Mouse (Mus musculus) embryonic facial prominence, embryonic 12.5 days (tissue): ENCODE measurements around the gene Rhox2b. TPM values are rescaled to one million over a fixed set of nuclear protein-coding genes. Genes with fewer than 3 reads are reported as not detected.
"Not testable (repeated sequence)": the region's sequence is repeated elsewhere in the genome, so short reads cannot be mapped to it uniquely, and the experiment has no call there.

Experiments
- ATAC-seq: fragments of 200-750 bp; cut with Nextera tagmentation; 2 replicates; pipeline ENCODE4 v1.8.0; 2017; ENCODE audit not compliant: insufficient number of reproducible peaks, insufficient read depth, low FRiP score, low TSS enrichment
- H3K27ac ChIP-seq: fragments of 300-500 bp; sonication (generic); 2 replicates; pipeline ENCODE4 v1.5.1; 2016; ENCODE audit warnings: mild to moderate bottlenecking
- H3K27me3 ChIP-seq: fragments of 300-500 bp; sonication (generic); 2 replicates; pipeline ENCODE4 v1.6.1; 2016; ENCODE audit warnings: mild to moderate bottlenecking, moderate library complexity
- H3K36me3 ChIP-seq: fragments of 300-500 bp; sonication (generic); 2 replicates; pipeline ENCODE4 v1.6.1; 2016; ENCODE audit warnings: mild to moderate bottlenecking
- H3K4me1 ChIP-seq: fragments of 300-500 bp; sonication (generic); 2 replicates; pipeline ENCODE4 v1.6.1; 2016
- H3K4me2 ChIP-seq: fragments of 300-500 bp; sonication (generic); replicated peaks from 2 replicates; pipeline ENCODE4 v1.6.1; 2016; ENCODE audit warnings: mild to moderate bottlenecking, moderate library complexity
- H3K4me3 ChIP-seq: fragments of 300-500 bp; sonication (generic); 2 replicates; pipeline ENCODE4 v1.5.1; 2016; ENCODE audit warnings: mild to moderate bottlenecking
- H3K9ac ChIP-seq: fragments of 300-500 bp; sonication (generic); 2 replicates; pipeline ENCODE4 v1.6.1; 2016; ENCODE audit warnings: mild to moderate bottlenecking, moderate library complexity
- H3K9me3 ChIP-seq: fragments of 300-500 bp; sonication (generic); 2 replicates; pipeline ENCODE4 v1.6.1; 2016; ENCODE audit warnings: mild to moderate bottlenecking, moderate library complexity
- WGBS: fragments of 180-500 bp; shearing (Covaris S2); methylation state at CpG from one replicate; pipeline ENCODE4 v1.1.7; 2016; 5-methylcytosine and 5-hydroxymethylcytosine counted together
- polyA plus RNA-seq: library from polyadenylated mRNA; unstranded; fragments of >200 nt; fragmentation: Nextera tagmentation; extraction: Ambion mirVana; gene quantifications from 2 replicates; pipeline ENCODE4 v1.2.1, GENCODE M21; 2016

The Rhox2b gene
- polyA plus RNA-seq, result not detected in 2 replicates

GRCm38 (mm10) chrX:37411767-37412166 is at the start of gene Rhox2b:
TSS of gene Rhox2b (plus strand) at chrX:37412067.
- not testable (repeated sequence) for ATAC-seq, H3K4me3 ChIP-seq, H3K9me3 ChIP-seq, H3K27ac ChIP-seq, H3K9ac ChIP-seq, H3K4me2 ChIP-seq, H3K36me3 ChIP-seq, H3K27me3 ChIP-seq, H3K4me1 ChIP-seq
- WGBS, result no CpG with 5 or more reads among the region's 9 CpGs

DNA sequence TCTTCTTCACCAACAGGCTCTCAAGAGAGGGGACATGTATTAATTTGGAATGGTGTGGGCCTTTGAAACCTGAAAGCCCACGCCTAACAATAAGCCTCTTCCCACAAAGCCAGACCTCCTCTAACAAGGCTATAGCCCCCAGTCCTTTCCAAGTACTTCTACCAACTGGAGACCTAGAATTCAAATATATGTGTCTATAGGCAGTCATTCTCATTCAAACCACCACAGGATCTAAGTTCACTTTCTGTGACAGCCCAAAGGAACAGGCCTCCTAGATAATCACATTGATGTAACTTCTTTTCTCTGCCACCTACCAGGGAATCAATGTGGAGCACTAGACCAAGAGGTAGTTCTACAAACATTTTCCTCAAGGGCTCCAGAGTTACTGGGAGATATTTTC is 32.1 kb upstream of the Rhox2b start, which contains the start of gene Rhox3a2:
Rhox3a2 (plus strand) TSS at position 301 of the 400 bp plus-strand sequence.
- H3K4me1 ChIP-seq, H3K27ac ChIP-seq, H3K4me3 ChIP-seq, H3K27me3 ChIP-seq, ATAC-seq, H3K4me2 ChIP-seq, H3K36me3 ChIP-seq, H3K9me3 ChIP-seq, H3K9ac ChIP-seq: not testable (repeated sequence)
- no CpG with 5 or more reads among the region's 1 CpGs for WGBS

DNA sequence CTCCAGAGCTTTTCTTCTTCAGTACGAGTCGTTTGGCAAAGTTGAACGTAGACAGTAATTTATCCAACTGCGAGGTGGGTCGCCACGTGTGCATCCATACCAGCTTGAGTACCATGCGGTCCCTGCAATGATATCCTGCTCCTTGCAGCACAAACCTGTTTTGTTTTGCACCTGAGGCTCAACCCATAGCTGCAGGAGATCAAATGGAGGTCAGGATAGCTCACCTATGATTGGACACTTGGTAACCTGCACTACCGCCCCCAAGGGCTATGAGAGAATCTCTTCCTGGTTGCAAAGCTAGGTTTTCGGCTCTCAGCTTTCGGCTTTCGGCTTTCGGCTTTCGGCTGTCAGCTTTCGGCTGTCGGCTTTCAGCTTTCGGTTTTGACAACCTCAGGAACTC is 21.3 kb upstream of the Rhox2b start, which contains the start of gene Rhox4a2:
Rhox4a2 (plus strand) TSS at position 301 of the 400 bp plus-strand sequence.
- not testable (repeated sequence) for H3K9ac ChIP-seq, ATAC-seq, H3K4me1 ChIP-seq, H3K4me2 ChIP-seq, H3K27me3 ChIP-seq, H3K27ac ChIP-seq, H3K36me3 ChIP-seq, H3K9me3 ChIP-seq, H3K4me3 ChIP-seq
- WGBS, result 90% methylated on average over 9 of the region's 16 CpGs

- H3K36me3 ChIP-seq, H3K4me3 ChIP-seq, H3K4me1 ChIP-seq, H3K27me3 ChIP-seq, H3K4me2 ChIP-seq, ATAC-seq, H3K9ac ChIP-seq, H3K9me3 ChIP-seq, H3K27ac ChIP-seq: not testable (repeated sequence)
- 88% methylated on average over 14 of the region's 15 CpGs for WGBS
Measured at GRCm38 (mm10) chrX:37432194-37432593, 20.3 kb downstream of the Rhox2b start, which contains the start of gene Rhox4b. TSS of gene Rhox4b (plus strand) at chrX:37432494.

DNA sequence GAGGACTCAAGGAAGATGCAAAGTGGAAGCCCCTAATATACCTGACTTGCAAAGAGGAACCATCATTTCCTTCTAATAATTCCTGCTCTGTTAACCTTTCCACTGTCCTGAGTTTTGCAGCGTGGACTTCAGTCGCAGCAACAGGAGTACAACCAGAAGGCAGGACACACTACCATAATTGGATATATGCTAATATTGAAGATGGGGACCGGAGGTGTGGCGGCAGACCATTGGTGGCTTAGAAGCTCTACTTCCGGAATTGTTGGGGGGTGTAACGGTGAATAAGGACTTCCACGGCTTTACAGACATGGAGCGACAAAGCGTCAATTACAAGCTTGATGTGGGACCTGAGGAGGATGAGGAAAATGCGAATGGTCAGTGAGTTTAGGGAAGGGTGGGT is 41.5 kb downstream of the Rhox2b start, which contains the start of gene Rhox2c:
Rhox2c (plus strand) TSS at position 301 of the 400 bp plus-strand sequence.
- not testable (repeated sequence) for H3K27ac ChIP-seq, ATAC-seq
- 96% methylated on average over 7 of the region's 10 CpGs for WGBS

GRCm38 (mm10) chrX:37458285-37458684 is 46.4 kb downstream of the Rhox2b start, which contains the start of gene Rhox3c:
TSS of gene Rhox3c (plus strand) at chrX:37458585.
- WGBS, result 89% methylated on average over 3 of the region's 4 CpGs
- not testable (repeated sequence) for ATAC-seq, H3K9me3 ChIP-seq, H3K9ac ChIP-seq, H3K4me2 ChIP-seq, H3K27ac ChIP-seq, H3K27me3 ChIP-seq, H3K36me3 ChIP-seq, H3K4me3 ChIP-seq, H3K4me1 ChIP-seq

More for the DNA sequence above, 41.5 kb downstream of the Rhox2b start, which contains the start of gene Rhox2c:
- H3K4me2 ChIP-seq, H3K9ac ChIP-seq, H3K9me3 ChIP-seq, H3K4me3 ChIP-seq, H3K36me3 ChIP-seq, H3K27me3 ChIP-seq, H3K4me1 ChIP-seq: not testable (repeated sequence)

Other genes with a start within 250 kb of the Rhox2b start
- gene Akap14, start 243.2 kb upstream of the Rhox2b start, polyA plus RNA-seq, result 0.09 TPM in 1 of 2 replicates, not detected in the other
- 390 and 436 TPM in 2 replicates for gene Ndufa1, start 220.9 kb upstream of the Rhox2b start, polyA plus RNA-seq
- 14.6 and 15.1 TPM in 2 replicates for gene Rnf113a1, start 220.8 kb upstream of the Rhox2b start, polyA plus RNA-seq
- gene Gm9, start 201.0 kb upstream of the Rhox2b start, polyA plus RNA-seq, result not detected in 2 replicates
- not detected in 2 replicates for gene Rhox1, start 189.8 kb upstream of the Rhox2b start, polyA plus RNA-seq
- gene Rhox2a, start 167.1 kb upstream of the Rhox2b start, polyA plus RNA-seq, result 0.38 TPM in 1 of 2 replicates, not detected in the other
- not detected in 2 replicates for gene Rhox3a, start 162.1 kb upstream of the Rhox2b start, polyA plus RNA-seq
- gene Rhox4a, start 146.7 kb upstream of the Rhox2b start, polyA plus RNA-seq, result not detected in 2 replicates
- gene Rhox3a2, start 32.0 kb upstream of the Rhox2b start, polyA plus RNA-seq, result not detected in 2 replicates
- gene Rhox4a2, start 21.2 kb upstream of the Rhox2b start, polyA plus RNA-seq, result 1.5 and 2.3 TPM in 2 replicates
- gene Rhox4b, start 20.4 kb downstream of the Rhox2b start, polyA plus RNA-seq, result 0.34 and 1.0 TPM in 2 replicates
- 0.88 and 1.0 TPM in 2 replicates for gene Rhox2c, start 41.6 kb downstream of the Rhox2b start, polyA plus RNA-seq
- not detected in 2 replicates for gene Rhox3c, start 46.5 kb downstream of the Rhox2b start, polyA plus RNA-seq
- not detected in 2 replicates for gene Rhox4c, start 68.3 kb downstream of the Rhox2b start, polyA plus RNA-seq
- not detected in 2 replicates for gene Rhox2d, start 81.4 kb downstream of the Rhox2b start, polyA plus RNA-seq
- not detected in 2 replicates for gene Rhox4d, start 102.3 kb downstream of the Rhox2b start, polyA plus RNA-seq
- gene Rhox2e, start 118.4 kb downstream of the Rhox2b start, polyA plus RNA-seq, result not detected in 2 replicates
- gene Rhox3e, start 130.0 kb downstream of the Rhox2b start, polyA plus RNA-seq, result not detected in 2 replicates
- not detected in 2 replicates for gene Rhox4e, start 145.3 kb downstream of the Rhox2b start, polyA plus RNA-seq
- 0.55 TPM in 1 of 2 replicates, not detected in the other for gene Rhox2f, start 159.3 kb downstream of the Rhox2b start, polyA plus RNA-seq
- gene Rhox3f, start 168.9 kb downstream of the Rhox2b start, polyA plus RNA-seq, result not detected in 2 replicates
- not detected in 2 replicates for gene Rhox4f, start 195.6 kb downstream of the Rhox2b start, polyA plus RNA-seq
- gene Rhox3g, start 216.5 kb downstream of the Rhox2b start, polyA plus RNA-seq, result not detected in 2 replicates
- gene Rhox2g, start 231.4 kb downstream of the Rhox2b start, polyA plus RNA-seq, result not detected in 2 replicates
- not detected in 2 replicates for gene Rhox4g, start 239.3 kb downstream of the Rhox2b start, polyA plus RNA-seq